Mouse (Mus musculus): ENCODE measurements around the gene Rif1. TPM values are rescaled to one million over a fixed set of nuclear protein-coding genes. Genes with fewer than 3 reads are reported as not detected.

Rif1 gene
- polyA plus RNA-seq, 1 experiment from 2014 or later: 29.1 TPM

DNA sequence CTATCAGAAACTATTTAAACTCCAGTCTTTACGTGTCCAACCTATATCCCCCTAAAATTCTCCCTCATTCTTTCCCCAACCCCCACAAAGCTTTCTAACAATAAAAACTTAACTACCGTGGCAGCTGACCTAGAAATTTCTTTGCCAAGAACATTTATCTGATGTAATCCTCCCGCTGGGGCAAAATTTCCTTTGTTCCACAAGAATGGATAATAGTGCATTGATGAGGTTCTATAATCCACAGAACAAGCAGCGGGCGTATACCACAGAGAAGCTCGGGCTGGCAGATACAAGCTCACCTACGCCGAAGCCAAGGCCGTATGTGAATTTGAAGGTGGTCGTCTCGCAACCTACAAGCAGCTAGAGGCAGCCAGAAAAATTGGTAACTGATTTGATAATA is 29.1 kb upstream of the Rif1 start:
- Histone ChIP-seq H3K27me3 (replicated peaks) (no peaks in the 10 kb centered on the region), H3K4me1 (no peaks in the 10 kb centered on the region), H3K27ac (no peak overlapping the region), H3K9ac (no peak overlapping the region), H3K9me3 (no peaks in the 10 kb centered on the region), H3K36me3 (no peaks in the 10 kb centered on the region), H3K4me2 (no peak overlapping the region), H3K4me3 (replicated peaks) (no peak overlapping the region)
- WGBS: 88% methylated on average over 11 of the region's 11 CpGs
- ATAC-seq (ENCODE audit: insufficient read depth, low FRiP score, low read depth): no peak

DNA sequence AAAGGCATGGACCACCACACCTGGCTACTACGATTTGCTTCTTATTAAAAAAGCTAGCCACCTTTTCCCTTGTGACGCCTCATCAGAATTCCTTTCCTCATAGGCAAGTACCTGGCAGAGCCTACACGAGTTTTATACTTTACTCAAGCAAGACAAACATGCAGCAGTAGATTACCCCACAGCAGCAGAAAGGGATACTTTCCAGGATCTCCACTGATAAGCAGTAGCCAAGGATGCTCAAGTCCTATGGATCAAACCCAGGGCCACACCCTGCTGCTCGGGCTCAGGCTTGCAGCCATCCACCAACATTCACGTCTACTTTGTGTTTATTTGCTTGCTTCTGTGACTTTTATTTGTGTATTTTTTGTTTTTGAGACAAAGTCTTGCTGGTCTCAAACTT is 26.6 kb upstream of the Rif1 start:
- Histone ChIP-seq H3K4me2 (no peak overlapping the region), H3K27me3 (replicated peaks) (no peaks in the 10 kb centered on the region), H3K36me3 (no peaks in the 10 kb centered on the region), H3K9me3 (no peaks in the 10 kb centered on the region), H3K4me3 (replicated peaks) (no peak overlapping the region), H3K4me1 (no peaks in the 10 kb centered on the region), H3K9ac (no peak overlapping the region), H3K27ac (no peak overlapping the region)
- ATAC-seq (ENCODE audit: insufficient read depth, low FRiP score, low read depth): no peak
- WGBS: 70% methylated on average over 5 of the region's 5 CpGs

DNA sequence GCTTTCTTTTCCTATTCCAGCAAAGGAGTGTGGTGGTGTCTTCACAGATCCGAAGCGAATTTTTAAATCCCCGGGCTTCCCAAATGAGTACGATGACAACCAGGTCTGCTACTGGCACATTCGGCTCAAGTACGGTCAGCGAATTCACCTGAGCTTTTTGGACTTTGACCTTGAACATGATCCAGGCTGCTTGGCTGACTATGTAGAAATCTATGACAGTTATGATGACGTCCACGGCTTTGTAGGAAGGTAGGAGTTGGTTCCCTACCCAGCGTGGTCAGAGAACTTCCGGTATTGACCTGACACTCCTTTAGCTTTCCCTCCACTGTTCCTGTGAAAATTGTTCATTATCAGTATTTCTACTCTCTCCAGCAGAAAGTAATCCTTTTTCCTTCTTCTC is 21.8 kb upstream of the Rif1 start:
- Histone ChIP-seq H3K4me1 (no peaks in the 10 kb centered on the region), H3K4me2 (no peak overlapping the region), H3K4me3 (replicated peaks) (no peak overlapping the region), H3K27me3 (replicated peaks) (no peaks in the 10 kb centered on the region), H3K36me3 (no peaks in the 10 kb centered on the region), H3K27ac (no peak overlapping the region), H3K9me3 (no peaks in the 10 kb centered on the region), H3K9ac (no peak overlapping the region)
- no peak for ATAC-seq (ENCODE audit: insufficient read depth, low FRiP score, low read depth)
- 85% methylated on average over 11 of the region's 11 CpGs for WGBS

DNA sequence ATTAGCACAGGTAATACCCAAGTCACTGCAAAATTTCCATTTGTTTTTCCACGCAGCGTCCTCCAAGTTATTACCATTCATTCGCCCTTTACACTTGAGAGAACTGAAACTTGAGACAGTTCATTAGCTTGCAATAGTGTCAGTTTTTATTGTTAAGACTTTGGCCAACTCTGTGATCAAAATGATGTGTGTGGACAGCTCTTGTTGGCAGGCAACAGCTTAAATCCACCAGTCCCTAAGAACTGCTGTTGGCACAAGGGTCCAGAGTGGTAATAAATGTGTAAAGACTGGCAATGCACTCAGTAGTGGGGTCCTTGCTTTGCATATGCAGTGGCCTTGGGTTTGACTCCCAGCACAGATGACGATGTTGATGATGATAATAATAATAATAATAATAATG is 20.3 kb upstream of the Rif1 start:
- Histone ChIP-seq H3K4me1 (no peaks in the 10 kb centered on the region), H3K36me3 (no peaks in the 10 kb centered on the region), H3K9me3 (no peaks in the 10 kb centered on the region), H3K4me2 (no peak overlapping the region), H3K27ac (no peak overlapping the region), H3K9ac (no peak overlapping the region), H3K4me3 (replicated peaks) (no peak overlapping the region), H3K27me3 (replicated peaks) (no peaks in the 10 kb centered on the region)
- WGBS: 84% methylated on average over 4 of the region's 4 CpGs
- no peak for ATAC-seq (ENCODE audit: insufficient read depth, low FRiP score, low read depth)

DNA sequence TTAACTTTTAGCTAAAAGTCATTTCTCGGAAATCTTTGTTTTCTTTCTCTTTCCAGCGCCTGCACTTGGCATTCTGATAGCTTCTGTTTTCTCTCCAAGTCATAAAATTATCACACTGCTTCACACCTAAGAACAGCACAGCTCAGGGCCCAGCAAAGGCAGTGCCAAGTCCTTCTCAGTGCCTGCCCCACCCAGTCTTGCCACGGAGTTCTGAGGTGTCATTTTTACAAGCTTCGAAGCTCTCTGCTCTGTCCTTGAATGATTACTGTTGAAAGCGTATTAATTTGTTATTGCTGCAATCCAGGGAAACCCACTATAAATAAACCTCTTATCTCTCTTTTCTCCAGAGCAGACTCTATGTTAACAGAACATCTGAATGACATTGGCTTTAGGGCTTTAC is 19.1 kb upstream of the Rif1 start:
- Histone ChIP-seq H3K36me3 (no peaks in the 10 kb centered on the region), H3K27me3 (replicated peaks) (no peaks in the 10 kb centered on the region), H3K9me3 (no peaks in the 10 kb centered on the region), H3K4me2 (no peak overlapping the region), H3K4me1 (no peaks in the 10 kb centered on the region), H3K27ac (no peak overlapping the region), H3K4me3 (replicated peaks) (no peak overlapping the region), H3K9ac (no peak overlapping the region)
- ATAC-seq (ENCODE audit: insufficient read depth, low FRiP score, low read depth): no peak
- WGBS: 36% methylated on average over 5 of the region's 5 CpGs

DNA sequence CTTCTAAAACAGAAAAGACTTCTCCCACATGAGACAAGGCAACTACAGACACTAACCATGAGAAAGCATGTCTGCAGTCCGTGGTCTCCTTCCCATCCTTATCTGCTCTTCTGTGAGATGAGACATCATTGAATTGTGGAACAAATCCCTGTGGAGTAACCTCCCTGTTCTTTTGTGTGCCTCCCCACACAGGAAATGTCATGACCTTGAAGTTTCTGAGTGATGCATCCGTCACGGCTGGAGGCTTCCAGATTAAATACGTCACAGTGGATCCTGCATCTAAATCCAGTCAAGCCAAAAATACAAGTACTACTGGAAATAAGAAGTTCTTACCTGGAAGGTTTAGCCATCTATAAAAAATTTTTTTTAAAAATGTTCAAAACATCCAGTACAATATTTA is 17.0 kb upstream of the Rif1 start:
- no peak for ATAC-seq (ENCODE audit: insufficient read depth, low FRiP score, low read depth)
- Histone ChIP-seq H3K27me3 (replicated peaks) (no peaks in the 10 kb centered on the region), H3K9me3 (no peaks in the 10 kb centered on the region), H3K27ac (no peak overlapping the region), H3K4me2 (no peak overlapping the region), H3K4me3 (replicated peaks) (no peak overlapping the region), H3K4me1 (no peaks in the 10 kb centered on the region), H3K36me3 (no peaks in the 10 kb centered on the region), H3K9ac (no peak overlapping the region)
- WGBS: 46% methylated on average over 4 of the region's 4 CpGs

DNA sequence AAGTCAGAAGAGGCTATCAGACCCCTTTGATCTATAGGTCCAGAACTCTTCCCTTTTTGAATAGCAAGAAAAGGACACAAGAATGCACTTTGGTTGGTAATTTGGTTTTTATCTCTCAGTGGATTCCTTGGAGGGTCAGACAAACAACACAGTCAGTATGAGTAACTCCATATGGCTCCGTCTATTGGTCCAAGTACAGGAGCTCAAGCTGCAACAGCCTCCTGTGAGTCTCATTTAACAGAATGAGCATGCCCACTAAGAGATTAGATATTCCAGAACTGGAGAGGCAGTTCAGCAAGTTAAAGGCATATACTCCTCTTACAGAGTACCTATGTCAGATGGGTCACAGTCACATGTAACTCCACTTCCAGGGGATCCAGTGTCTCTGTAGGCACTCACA is 15.5 kb upstream of the Rif1 start:
- H3K9ac ChIP-seq: no peak overlapping the region
- no peaks in the 10 kb centered on the region for H3K9me3 ChIP-seq
- no peak overlapping the region for H3K27ac ChIP-seq
- no peaks in the 10 kb centered on the region for H3K4me1 ChIP-seq
- WGBS: 67% methylated on average over 1 of the region's 1 CpGs
- ATAC-seq (ENCODE audit: insufficient read depth, low FRiP score, low read depth): no peak
- no peak overlapping the region for H3K4me2 ChIP-seq
- H3K4me3 ChIP-seq (replicated peaks): no peak overlapping the region
- no peaks in the 10 kb centered on the region for H3K27me3 ChIP-seq (replicated peaks)
- no peaks in the 10 kb centered on the region for H3K36me3 ChIP-seq

DNA sequence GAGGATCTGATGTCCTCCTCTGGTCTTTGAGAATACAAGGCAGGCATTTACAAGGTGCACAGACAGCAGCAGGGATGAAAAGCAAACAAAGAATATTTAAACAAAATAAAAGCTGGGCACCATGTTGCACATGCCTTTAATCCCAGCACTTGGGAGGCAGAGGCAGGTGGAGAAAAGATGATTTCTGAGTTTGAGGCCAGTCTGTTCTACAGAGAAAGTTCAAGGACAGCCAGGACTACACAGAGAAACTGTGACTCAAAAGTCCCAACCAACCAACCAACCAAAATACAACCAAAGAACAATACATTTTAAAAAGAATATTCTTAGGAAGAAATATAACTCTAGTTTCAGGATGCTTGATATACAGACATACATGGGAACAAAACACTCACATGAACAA is 15.0 kb upstream of the Rif1 start:
- H3K27ac ChIP-seq: no peak overlapping the region
- H3K4me2 ChIP-seq: no peak overlapping the region
- no peaks in the 10 kb centered on the region for H3K36me3 ChIP-seq
- no peaks in the 10 kb centered on the region for H3K27me3 ChIP-seq (replicated peaks)
- no peak overlapping the region for H3K4me3 ChIP-seq (replicated peaks)
- no peaks in the 10 kb centered on the region for H3K4me1 ChIP-seq
- ATAC-seq (ENCODE audit: insufficient read depth, low FRiP score, low read depth): no peak
- no peaks in the 10 kb centered on the region for H3K9me3 ChIP-seq
- H3K9ac ChIP-seq: no peak overlapping the region

DNA sequence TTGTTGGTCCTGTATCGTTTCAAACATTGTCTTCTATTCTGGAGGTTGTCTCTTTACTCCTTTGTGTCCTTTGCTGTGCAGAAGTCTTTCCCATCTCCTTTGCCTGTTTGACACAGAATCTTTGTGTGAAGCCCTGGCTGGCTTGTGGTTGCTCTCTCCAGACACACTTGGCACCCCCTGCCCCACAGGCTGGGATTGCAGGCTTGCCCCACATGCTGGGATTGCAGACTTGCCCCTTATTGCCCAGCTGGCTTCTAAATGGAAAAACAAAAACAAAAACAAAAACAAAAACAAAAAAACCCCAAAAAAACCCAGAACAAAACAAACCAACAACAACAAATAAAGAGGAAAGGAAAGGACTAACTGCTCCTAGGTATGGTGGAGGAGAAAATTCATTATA is 4.0 kb upstream of the Rif1 start:
- no peaks in the 10 kb centered on the region for H3K4me1 ChIP-seq
- no peak overlapping the region for H3K4me2 ChIP-seq
- no peaks in the 10 kb centered on the region for H3K27me3 ChIP-seq (replicated peaks)
- no peak overlapping the region for H3K9ac ChIP-seq
- H3K4me3 ChIP-seq (replicated peaks): no peak overlapping the region
- H3K9me3 ChIP-seq: no peaks in the 10 kb centered on the region
- 79% methylated on average over 1 of the region's 1 CpGs for WGBS
- H3K27ac ChIP-seq: no peak overlapping the region
- ATAC-seq (ENCODE audit: insufficient read depth, low FRiP score, low read depth): no peak
- H3K36me3 ChIP-seq: no peaks in the 10 kb centered on the region

DNA sequence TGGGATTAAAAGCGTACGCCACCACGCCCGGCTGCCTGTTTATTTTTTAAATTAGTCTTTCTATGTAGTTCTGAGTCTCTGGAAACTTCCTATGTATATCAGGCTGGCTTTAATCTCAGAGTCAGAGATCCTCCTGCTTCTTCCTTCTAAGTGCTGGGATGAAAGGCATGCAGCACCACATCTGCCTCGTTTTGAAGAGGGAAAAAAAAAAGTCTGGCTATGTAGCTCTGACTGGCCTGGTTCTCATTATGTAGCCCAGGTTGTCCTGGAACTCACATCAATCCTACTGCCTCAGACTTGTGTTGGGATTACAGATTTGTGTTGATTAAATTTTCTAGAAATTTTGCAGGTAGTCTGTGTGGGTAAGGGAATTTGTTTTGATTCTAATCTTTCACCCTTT is 1.8 kb upstream of the Rif1 start:
- H3K4me2 ChIP-seq: no peak overlapping the region
- no peak overlapping the region for H3K4me3 ChIP-seq (replicated peaks)
- ATAC-seq (ENCODE audit: insufficient read depth, low FRiP score, low read depth): no peak
- H3K27me3 ChIP-seq (replicated peaks): no peaks in the 10 kb centered on the region
- H3K4me1 ChIP-seq: no peaks in the 10 kb centered on the region
- 0 out of 2 replicates have a peak, but pooled peaks cover 4% of the 10 kb centered on the region for H3K36me3 ChIP-seq
- H3K9me3 ChIP-seq: no peaks in the 10 kb centered on the region
- 87% methylated on average over 5 of the region's 5 CpGs for WGBS
- H3K27ac ChIP-seq: no peak overlapping the region
- no peak overlapping the region for H3K9ac ChIP-seq

DNA sequence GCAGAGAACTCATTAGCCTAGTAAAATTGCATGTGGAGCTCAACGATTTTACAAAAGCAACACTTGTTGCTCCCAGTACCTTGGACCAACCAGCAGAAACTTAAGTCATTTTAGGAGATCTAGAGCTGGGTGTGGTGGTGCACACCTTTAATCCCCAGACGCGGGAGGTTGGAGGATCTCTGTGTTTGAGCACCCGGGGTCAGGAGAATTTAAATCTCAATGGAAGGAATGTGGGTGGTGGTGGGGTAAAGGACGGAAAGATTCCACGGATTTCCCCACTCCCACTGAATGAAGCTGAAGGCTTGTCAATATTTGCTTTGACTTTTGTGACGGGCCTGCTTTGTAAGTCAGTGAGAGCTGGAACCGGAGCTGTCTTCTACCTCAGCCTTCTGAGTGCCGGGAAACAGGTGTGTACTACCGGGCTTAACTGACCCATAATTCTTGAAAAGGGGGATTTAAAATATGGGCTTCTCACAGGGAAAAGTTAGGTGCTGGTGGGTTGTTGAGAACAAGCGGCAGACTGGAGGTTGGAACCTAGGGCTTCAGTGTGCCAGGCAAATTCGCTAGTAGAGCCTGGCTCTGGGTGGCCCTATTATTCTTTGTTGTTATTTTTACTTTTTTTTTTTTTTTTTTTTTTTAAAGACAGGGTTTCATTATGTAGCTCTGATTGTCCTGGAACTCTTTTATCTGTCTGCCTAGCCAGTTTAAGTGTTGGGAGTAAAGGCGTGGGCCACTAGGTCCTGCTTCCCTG is 1.2 kb upstream of the Rif1 start:
- no peak overlapping the region for H3K4me3 ChIP-seq (replicated peaks)
- no peak overlapping the region for H3K9ac ChIP-seq
- no peak for ATAC-seq (ENCODE audit: insufficient read depth, low FRiP score, low read depth)
- no peaks in the 10 kb centered on the region for H3K9me3 ChIP-seq
- no peaks in the 10 kb centered on the region for H3K4me1 ChIP-seq
- 53% methylated on average over 13 of the region's 13 CpGs for WGBS
- 0 out of 2 replicates have a peak, but pooled peaks cover 4% of the 10 kb centered on the region for H3K36me3 ChIP-seq
- no peaks in the 10 kb centered on the region for H3K27me3 ChIP-seq (replicated peaks)
- peak overlapping the region; percentile 65 for H3K4me2 ChIP-seq
- H3K27ac ChIP-seq: peak overlapping the region; percentile 3; the same call in 1 of the 2 replicates

DNA sequence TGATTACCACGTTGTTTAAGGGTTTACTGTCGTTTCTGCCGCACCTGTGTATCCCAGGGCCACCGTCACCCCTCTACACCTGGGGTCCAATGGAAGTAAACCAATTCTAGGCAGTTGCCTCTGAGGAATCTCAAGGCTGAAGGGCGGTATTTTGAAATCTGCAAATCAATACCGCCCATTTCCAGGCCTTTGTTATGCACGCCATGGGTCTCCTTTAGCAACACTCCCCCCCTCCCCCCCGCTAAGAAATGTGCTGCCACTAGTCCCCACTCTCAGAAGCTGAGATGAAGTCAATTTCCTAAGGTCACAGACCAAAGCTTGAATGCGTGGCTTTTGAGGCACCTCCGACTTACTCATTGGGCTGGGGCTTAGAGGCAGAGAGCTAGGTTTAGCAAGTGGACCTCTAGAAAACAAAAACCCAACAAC is 554 bp upstream of the Rif1 start:
- Histone ChIP-seq H3K27ac (peak overlapping the region; percentile 92), H3K9me3 (no peaks in the 10 kb centered on the region), H3K4me1 (no peaks in the 10 kb centered on the region), H3K27me3 (replicated peaks) (no peaks in the 10 kb centered on the region), H3K36me3 (0 out of 2 replicates have a peak, but pooled peaks cover 4% of the 10 kb centered on the region), H3K9ac (no peak overlapping the region), H3K4me3 (replicated peaks) (peak overlapping the region; percentile 99), H3K4me2 (peak overlapping the region; percentile 65)
- ATAC-seq (ENCODE audit: insufficient read depth, low FRiP score, low read depth): peak; percentile 15; the same call in 1 of the 2 replicates
- 9% methylated on average over 10 of the region's 10 CpGs for WGBS

Data from stomach, embryonic 15.5 days (tissue).